Mouse (Mus musculus): ENCODE data around the gene Eif4h.

Eif4h gene

GRCm38 (mm10) chr5:134647394-134647793 lies 8.1 kb upstream of the Eif4h start:
- no peak for DNase-seq

- DNase-seq = no peak
Observed at GRCm38 (mm10) chr5:134646461-134646860, 7.2 kb upstream of the Eif4h start.

GRCm38 (mm10) chr5:134644643-134645118 lies 5.4 kb upstream of the Eif4h start:
- no peak for DNase-seq

GRCm38 (mm10) chr5:134644121-134644520 lies 4.8 kb upstream of the Eif4h start:
- no peak for DNase-seq

GRCm38 (mm10) chr5:134640371-134640770 lies 1.1 kb upstream of the Eif4h start:
- no peak for DNase-seq

GRCm38 (mm10) chr5:134638461-134639268 lies 625 bp downstream of the Eif4h start:
- no peak for DNase-seq

DNA sequence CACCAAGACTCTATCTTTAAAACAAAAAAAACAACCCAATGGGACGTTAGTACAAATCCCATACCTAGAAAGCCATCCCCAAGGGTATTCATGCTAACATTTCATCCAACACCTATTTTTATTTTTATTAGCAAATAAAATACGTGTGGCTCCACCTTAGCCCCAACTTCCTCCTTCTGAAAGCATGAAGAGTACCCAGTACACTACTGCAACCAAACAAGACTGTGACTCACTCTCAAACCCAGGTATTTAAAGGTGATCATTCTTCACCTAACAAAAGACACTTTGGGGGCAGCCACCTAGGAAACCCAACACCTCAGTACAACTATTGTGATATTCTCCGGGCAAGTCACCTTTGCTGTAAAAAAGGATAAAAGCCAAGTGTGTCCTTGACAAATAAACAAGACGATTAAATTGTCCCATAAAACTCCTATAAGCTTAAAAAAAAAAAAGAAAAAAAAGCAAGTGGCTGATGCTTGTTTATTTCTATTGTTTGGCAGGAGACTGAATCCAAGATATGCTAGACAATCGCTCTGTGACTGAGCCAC lies 1.4 kb downstream of the Eif4h start:
- no peak for DNase-seq

GRCm38 (mm10) chr5:134632841-134633240 lies 6.4 kb downstream of the Eif4h start:
- no peak for DNase-seq

- no peak for DNase-seq
Observed at GRCm38 (mm10) chr5:134630835-134631234, 8.5 kb downstream of the Eif4h start.

DNA sequence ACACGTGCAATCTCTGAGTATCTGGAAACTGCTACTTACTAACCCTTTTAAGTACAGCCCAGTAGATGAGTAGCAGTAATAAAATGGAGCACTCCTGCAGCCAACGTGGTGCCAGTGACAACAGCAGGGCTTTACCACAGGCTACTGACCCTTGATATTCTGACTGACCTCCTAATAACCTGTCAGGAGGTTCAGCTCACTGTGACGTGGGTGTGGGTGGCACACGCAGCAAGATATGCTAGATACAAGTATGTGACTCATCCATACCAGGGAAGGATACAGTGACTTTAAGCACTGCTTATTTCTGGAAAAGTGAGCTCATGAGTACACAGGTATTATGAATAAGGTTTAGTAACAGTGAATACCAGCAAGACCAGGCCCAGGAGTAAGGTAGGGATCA lies 9.8 kb downstream of the Eif4h start:
- DNase-seq = no peak

- DNase-seq = no peak
Observed at GRCm38 (mm10) chr5:134622069-134622468, 17.2 kb downstream of the Eif4h start.

DNA sequence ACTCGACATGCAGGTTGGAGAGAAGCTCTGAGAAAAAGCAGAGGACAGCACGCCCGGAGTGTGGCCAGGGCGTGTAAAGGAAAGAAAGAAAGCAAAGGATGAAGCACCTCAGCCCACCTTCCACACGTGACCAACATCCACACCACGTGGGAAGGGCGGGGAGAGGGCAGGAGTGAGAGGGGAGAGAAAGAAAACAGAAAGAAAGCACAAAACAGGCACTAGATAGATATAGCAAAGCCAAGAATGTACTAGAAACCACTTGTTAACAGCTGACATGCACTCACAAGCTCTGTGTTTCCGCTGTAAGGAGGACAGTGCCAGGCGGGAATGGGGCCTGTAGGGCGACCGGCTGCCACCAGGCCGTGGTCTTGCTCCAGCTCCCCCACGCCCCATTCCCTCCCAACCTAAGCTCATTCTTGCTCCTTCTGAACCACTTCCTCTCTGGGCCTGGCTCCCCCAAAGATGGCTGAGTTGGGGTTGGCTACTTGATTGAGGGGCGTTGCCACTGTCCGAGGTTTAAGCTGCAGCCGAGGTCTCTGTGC lies 18.1 kb downstream of the Eif4h start:
- DNase-seq = no peak

DNA sequence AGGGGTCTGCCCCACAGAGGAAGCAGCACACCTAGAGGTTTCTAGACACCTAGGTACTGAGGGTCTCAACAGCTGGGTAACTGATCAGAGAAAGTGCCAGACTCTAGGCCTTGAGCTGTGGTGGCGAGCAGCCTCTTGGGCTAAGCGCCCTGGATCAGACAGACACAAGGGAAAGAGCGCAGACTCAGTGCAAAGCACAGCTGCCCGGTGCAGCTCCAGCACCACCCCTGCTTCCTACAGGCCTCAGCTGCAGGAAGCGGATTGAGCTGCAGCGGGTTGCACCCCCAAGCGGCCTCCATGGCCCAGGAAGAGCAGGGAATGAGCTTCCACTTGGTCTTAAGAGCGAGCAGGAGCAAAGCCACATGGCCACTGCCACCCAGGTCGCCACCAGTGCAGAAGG lies 18.8 kb downstream of the Eif4h start:
- no peak for DNase-seq

GRCm38 (mm10) chr5:134617071-134617470 lies 22.2 kb downstream of the Eif4h start:
- peak; percentile 78 for DNase-seq

DNA sequence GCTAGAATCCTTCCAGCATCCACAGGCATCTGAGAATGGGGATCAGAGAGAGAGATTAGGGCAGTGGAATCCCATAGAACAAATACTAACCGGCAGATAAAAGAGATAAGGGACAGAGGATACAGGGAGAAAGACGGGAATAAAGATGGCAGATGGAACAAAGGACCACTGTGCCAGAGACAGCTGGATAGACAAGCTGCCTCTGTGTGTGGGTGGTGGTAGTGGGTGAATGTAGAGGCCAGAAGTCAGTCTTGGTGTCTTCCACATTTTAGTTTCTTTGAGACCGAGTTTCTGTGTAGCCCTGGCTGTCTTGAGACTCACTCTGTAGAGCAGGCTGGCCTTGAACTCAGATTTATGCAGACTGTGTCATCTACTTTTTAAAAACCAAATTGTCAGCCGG lies 23.5 kb downstream of the Eif4h start:
- no peak for DNase-seq

DNA sequence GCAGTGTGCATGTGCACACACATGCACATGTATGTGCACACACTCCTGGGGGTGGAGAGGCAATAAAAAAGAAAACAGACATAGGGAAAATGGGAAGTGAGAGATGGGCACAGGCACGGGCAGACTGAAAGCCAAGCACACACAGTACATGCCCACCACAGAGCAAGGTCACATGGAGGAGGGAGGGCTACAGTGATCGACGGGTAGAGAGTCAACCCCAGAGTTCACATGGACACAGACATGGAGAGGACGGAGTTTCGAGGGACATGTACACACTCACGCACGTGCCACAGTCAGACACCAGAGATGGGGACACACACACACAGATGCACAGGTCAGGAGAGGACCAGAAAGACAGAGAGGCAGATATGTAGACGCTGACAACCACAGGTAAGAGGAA lies 23.9 kb downstream of the Eif4h start:
- DNase-seq = no peak

GRCm38 (mm10) chr5:134614802-134615201 lies 24.5 kb downstream of the Eif4h start, which contains the start of gene Lat2:
Gene Lat2 (minus strand): TSS chr5:134615025.
- DNase-seq = no peak

DNA sequence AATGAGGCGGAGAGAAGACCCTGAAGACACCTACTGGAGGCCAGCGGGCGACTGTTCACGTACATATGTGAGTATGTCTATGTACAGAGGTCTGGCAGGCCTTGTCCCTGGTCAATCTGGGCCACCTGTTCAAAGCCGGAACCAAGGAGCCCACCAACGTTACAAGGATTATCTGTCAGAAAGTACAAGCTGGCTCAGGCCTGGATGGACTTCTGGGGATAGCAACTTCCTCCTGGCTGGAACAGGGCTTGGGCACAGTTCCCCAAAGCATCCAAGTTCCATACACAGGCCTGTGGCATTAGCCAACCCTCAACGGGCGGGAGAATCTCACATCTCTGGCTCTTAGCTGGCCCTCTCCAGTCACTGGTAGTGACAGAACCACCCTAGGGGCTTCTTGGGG lies 25.0 kb downstream of the Eif4h start:
- DNase-seq = no peak

DNA sequence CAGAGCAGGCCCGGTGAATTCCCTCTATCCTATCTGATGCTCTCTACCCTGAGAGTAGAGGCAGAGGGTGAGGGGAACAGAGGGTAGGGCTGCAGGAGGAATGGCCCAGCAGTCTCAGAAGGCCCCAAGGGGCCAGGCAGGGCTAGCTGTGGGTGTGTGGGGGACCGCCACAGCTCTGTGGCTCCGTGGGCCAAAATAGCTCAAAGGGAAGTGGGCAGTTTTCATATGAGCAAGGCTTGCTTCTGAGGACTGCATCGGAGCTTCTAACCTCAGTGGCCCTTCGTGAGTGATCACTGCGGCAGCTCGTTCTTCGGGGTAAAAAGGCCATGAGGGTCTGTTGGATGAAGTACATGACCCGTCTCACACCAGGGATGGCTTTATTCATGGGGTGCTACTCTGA lies 25.6 kb downstream of the Eif4h start:
- DNase-seq = no peak

- DNase-seq = no peak
Observed at GRCm38 (mm10) chr5:134611810-134612521, 27.3 kb downstream of the Eif4h start.

- no peak for DNase-seq
Observed at GRCm38 (mm10) chr5:134609916-134610643, 29.2 kb downstream of the Eif4h start.

GRCm38 (mm10) chr5:134607121-134607520 lies 32.2 kb downstream of the Eif4h start:
- DNase-seq = no peak

DNA sequence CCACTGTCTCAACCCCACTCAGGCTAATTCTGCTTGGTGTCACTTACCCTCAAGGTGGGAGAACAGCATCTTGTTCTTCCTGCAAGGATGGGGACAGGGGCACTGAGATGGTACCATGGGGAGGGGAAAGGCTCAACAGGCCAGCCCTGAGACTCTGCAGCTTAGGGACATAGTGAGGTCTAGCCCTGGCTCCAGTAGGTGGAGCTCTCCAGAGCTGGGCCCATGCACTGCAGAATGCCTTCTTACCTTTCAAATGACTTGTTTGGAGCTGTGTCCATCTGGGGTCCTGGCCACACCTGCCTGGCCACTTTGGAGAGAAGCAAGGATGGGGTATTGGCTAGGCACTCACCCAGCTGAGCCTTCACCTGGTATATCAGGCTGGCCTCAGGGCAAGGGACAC lies 33.0 kb downstream of the Eif4h start:
- DNase-seq = no peak

All from kidney, adult 18-20 months (tissue).